Mouse (Mus musculus): ENCODE measurements around the gene Pigo. TPM values are rescaled to one million over a fixed set of nuclear protein-coding genes. Genes with fewer than 3 reads are reported as not detected.

Pigo gene
- polyA plus RNA-seq (2015; fragmentation: Nextera tagmentation; extraction: Ambion mirVana), result 8.2 and 8.5 TPM in 2 replicates

DNA sequence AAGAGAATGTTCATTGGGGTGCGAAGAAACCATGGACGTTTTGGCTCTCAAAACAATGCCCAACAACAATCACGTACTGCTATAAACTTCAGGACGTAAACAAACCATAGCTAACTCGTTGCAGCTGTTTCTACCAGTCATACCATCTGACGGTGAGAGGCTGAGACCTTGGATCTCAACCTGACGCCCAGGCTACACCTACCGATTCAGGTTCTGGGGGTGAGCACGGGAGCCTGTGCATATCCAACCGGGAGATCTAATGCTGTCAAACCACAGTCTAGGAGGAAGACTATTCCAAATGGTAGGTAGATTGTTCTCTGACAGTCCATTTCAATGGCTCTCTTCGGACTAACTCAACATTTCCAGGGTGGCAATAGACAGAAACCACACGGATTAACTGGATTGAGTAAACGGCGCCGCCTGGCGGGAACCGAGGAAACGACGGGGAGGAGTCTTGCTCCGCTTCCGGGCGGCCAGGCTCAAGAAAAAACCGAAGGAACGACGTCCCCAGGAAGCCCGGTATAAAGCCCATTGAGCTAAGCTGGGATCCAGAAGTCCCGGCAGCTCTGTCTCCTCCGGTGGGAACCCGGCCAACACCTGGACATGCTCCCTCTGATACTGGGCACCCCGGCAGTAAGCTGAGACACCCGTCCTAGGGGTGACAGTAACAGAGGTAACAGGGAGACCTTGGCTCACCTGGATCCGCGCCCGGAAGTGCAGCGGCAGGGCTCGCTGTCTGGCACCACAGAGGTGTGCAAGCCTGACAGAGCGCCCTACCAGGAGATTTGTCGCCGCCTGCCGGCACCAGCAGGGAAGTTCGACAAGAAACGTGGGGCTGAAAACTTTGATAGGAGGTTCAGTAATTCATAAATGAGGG, at the start of gene Pigo:
Gene Pigo, minus strand, starts transcription at position 736 of the 877 bp plus-strand sequence.

DNA sequence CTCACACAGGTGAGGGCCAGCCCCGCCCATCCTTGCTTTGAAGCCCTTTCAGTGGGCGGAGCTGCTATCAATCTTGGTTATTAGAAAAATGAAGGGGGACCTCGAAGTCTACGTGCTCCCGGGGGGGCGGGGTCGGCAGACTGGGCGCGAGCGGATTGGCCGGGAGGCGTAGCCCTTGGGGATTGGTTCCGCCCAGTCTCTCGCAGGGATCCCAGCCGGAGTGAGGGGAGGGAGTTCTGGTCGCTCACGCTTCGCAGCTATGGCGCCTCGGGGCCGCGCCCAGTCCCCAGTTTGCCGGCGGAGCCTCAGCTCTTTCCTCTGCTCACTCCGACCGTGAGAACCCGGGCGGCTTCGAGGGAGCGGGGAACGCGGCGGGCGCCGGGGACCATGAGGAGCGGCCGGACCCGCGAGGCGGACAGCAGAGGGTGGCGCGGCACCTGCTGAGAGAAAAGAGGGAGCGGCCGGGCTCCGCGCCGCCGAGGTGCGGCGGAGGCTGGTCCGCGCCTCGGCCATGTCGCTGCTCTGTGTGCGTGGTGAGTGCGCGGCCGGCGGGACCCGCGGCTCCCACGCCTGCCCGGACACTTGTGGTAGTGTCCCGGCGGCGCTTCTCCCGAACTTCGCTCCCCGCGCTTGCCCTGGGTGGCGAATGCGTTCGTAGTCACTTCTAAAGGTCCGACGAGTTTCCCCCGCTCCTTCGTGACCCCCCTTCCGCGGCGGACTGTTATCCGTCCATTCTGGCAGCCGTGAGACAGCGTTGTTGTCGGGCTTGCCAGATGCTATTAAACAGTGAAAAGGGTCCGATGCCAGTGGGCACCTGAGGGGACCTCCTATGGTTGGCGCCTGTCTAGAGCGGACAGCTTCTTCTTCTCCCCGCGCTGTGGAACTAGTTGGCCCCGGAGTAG, 33.4 kb upstream of the Pigo start, which contains the start of gene Unc13b:
Gene Unc13b, plus strand, starts transcription at position 201 of the 902 bp plus-strand sequence.

DNA sequence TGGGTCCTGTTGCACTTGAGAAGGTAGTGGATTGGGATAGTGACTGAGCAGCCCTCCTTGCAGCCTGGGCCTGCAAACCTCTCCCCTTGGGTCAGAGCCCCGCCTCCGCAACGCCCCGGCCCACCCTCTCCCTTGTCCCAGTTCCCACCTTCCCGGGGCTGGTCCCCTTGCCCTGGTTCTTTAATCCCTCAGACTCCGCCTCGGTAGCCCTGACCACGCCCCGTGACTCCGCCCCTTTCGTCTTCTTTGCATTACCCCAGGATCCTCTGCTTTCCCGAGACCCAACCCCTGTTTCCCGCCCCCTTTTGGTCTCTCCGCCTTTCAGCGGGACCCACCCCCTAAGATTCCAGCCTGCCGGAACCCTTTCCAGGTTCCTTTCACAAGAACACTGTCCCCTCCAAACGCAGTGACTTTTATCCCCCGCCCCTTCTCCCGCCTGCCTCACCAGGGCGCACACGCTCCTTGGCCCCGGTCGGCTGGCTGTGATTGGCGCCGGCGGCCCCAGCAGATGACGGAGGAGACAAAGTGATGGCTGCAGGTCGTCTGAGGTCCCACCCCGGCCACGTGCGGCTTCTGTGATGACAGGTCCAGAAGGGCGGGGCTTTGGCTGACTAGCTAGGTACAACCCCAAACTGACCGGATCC, 20.2 kb upstream of the Pigo start, which contains the start of gene Fam214b:
Gene Fam214b, minus strand, starts transcription at position 562 of the 644 bp plus-strand sequence.

DNA sequence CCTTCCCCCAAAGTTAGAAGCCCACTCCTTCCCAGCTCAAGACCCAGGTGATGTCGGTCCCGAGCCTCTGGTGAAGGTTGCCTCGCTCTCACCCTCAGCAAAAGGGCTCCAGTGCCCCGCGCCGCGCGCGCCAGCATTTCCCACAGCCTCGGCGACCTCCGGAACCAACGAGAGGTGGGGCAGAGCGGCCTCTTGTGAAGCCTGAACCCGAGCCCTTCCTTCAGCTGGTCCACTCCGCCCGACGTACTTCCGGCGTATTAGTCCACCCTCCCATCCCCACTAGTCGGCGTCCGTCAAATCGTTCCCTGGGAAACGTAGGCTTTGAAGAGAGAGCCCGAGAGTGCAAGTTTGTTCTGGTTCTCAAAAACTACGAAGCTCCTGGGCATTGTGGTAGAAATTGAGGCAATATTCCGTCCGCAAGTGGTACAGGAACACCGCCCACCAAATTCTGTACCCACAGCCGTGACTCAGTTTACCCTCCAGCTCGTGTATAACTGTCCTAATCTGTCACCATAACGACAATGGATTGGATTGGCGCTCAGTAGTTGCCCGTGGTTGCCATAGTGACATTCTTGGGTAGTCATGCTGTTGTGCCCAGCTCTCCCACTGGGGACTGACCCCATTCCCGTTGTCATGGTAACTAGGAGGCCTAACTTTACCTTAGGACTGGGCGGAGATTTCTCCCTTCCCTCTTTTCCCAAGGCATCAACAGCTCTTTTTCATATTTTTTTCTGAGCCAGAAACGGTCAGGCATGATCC, 5.8 kb upstream of the Pigo start, which contains the start of gene Stoml2:
Gene Stoml2, minus strand, starts transcription at position 474 of the 759 bp plus-strand sequence.

DNA sequence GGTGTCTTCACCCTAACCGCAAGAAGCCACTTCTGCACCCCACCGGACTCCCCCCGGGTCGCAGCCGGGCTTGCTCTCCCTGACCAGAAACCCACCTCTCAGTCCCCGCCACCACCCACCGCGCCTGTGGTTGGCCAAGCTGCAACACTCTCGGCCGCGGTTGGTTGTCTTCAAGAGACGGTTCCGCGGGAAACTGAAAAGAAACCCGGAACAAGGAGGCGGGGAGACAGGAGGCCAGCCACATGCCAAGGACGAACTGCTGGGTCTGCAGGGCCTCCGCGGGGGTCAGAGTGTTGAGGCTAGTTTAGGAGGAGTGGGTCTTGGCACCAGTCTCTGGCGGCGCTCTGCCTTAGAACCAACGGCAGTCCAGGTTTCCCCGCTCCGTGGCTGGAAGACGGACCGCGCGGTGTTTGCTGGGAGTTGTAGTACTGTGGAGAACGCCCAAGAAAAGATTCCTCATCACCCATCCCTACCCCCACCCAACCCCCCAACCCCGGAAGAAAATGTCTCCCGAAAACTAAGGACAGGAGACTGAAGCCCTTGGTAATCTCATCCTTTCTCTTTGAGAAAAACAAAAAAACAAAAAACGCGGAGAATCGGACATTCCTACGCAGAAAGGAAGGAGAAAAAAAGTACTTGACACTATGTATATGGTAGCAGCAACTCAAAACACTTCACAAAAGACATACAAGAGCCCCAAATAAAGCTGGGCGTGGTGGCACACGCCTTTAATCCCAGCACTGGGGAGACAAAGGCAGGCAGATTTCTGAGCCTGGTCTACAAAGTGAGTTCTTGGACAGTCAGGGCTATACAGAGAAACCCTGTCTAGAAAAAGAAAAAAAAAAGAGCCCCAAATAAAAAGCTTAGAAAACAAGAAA, 15.2 kb downstream of the Pigo start, which contains the start of gene Fancg:
Gene Fancg, minus strand, starts transcription at position 346 of the 878 bp plus-strand sequence.

DNA sequence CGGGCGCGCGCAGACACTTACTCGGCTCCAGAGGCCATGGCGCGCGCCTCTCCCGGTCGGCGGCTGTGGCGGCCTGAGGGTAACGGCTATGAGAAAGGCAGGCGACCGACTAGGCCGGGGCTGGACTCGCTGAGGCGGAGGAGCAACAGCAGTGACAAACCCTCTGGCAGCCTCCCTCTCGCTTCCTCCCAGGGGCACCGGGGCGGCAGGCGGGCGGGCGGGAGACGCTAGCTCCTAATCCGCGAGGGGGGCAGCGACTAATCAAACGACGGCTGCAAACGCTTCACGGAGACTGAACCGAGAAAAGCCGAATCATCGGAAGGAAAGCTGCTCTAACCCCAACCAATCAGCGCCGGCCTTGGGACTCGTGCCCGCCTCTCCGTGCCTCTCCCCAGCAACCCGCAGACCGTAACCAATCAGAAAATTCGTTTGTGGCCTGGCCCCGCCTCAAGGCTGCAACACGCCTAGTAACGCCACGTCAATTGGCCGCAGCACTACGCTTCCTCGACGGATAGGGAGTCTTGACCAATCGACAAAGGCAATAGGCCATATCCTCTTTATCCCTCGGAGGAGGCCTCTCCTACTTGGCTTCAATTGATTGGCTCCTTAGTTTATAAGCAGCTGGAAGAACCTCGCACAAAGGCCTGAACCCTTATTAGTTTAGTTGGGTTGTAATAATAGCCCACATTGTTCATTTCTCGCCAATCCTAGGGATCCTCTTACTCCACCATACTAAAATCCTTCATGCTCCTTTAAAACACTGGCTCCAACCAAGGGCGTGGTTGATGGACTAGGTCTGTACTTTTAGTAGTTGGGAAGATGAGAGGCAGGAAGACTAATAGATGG, 25.3 kb downstream of the Pigo start, which contains the start of gene Vcp:
Gene Vcp, minus strand, starts transcription at position 367 of the 846 bp plus-strand sequence.

DNA sequence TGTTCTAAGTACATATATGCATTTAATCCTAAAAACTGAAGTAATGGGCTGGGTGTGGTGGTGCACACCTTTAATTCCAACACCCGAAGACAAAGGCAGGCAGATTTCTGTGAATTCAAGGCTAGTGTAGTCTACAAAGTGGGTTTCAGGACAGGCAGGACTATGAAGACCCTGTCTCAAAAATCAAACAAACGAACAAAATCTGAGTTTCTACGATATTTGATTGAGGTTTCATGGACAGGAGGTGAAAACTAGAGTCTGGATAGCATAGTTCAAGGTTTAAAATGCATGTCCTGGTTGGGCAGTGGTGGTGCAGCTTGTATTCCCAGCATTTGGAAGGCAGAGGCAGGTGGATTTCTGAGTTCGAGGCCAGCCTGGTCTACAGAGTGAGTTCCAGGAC, 56.3 kb downstream of the Pigo start, which contains the start of gene 1700022I11Rik:
Gene 1700022I11Rik, plus strand, starts transcription at position 301 of the 400 bp plus-strand sequence.

Other genes starting within 250 kb of the Pigo start
- gene Fam205a1, start 171.9 kb downstream of the Pigo start, polyA plus RNA-seq (2015; fragmentation: Nextera tagmentation; extraction: Ambion mirVana), result not detected in 2 replicates
- gene Gm12394, start 169.0 kb downstream of the Pigo start, polyA plus RNA-seq (2015; fragmentation: Nextera tagmentation; extraction: Ambion mirVana), result 0.04 TPM in 1 of 2 replicates, not detected in the other
- gene Fam205c, start 151.6 kb downstream of the Pigo start, polyA plus RNA-seq (2015; fragmentation: Nextera tagmentation; extraction: Ambion mirVana), result 0.21 TPM in 1 of 2 replicates, not detected in the other
- 0.51 and 0.73 TPM in 2 replicates for gene Phf24, start 109.2 kb downstream of the Pigo start, polyA plus RNA-seq (2015; fragmentation: Nextera tagmentation; extraction: Ambion mirVana)
- 16.7 and 18.6 TPM in 2 replicates for gene Dnajb5, start 76.0 kb downstream of the Pigo start, polyA plus RNA-seq (2015; fragmentation: Nextera tagmentation; extraction: Ambion mirVana)
- gene 1700022I11Rik, start 56.2 kb downstream of the Pigo start, polyA plus RNA-seq (2015; fragmentation: Nextera tagmentation; extraction: Ambion mirVana), result 0.32 and 0.42 TPM in 2 replicates
- gene Vcp, start 25.3 kb downstream of the Pigo start, polyA plus RNA-seq (2015; fragmentation: Nextera tagmentation; extraction: Ambion mirVana), result 372 and 383 TPM in 2 replicates
- 3.5 and 4.0 TPM in 2 replicates for gene Fancg, start 15.3 kb downstream of the Pigo start, polyA plus RNA-seq (2015; fragmentation: Nextera tagmentation; extraction: Ambion mirVana)
- 162 and 173 TPM in 2 replicates for gene Stoml2, start 5.9 kb upstream of the Pigo start, polyA plus RNA-seq (2015; fragmentation: Nextera tagmentation; extraction: Ambion mirVana)
- 8.8 and 9.5 TPM in 2 replicates for gene Fam214b, start 20.4 kb upstream of the Pigo start, polyA plus RNA-seq (2015; fragmentation: Nextera tagmentation; extraction: Ambion mirVana)
- gene Unc13b, start 33.1 kb upstream of the Pigo start, polyA plus RNA-seq (2015; fragmentation: Nextera tagmentation; extraction: Ambion mirVana), result 0.78 and 0.81 TPM in 2 replicates
- gene Atp8b5, start 241.3 kb upstream of the Pigo start, polyA plus RNA-seq (2015; fragmentation: Nextera tagmentation; extraction: Ambion mirVana), result 1.0 and 2.4 TPM in 2 replicates